Mouse (Mus musculus) intestine, embryonic 16.5 days (tissue): ENCODE results near the gene Kat5. TPM values are rescaled to one million over a fixed set of nuclear protein-coding genes. Genes with fewer than 3 reads are reported as not detected.

Experiments
- ATAC-seq: fragments of 200-750 bp; cut with Nextera tagmentation; 2 replicates; pipeline ENCODE4 v1.8.0; 2017; ENCODE audit warnings: moderate TSS enrichment, moderate library complexity
- H3K27ac ChIP-seq: fragments of 300-500 bp; sonication (generic); 2 replicates; pipeline ENCODE4 v1.5.1; 2014; ENCODE audit warnings: mild to moderate bottlenecking, low read length
- H3K27me3 ChIP-seq: fragments of 300-500 bp; sonication (generic); replicated peaks from 2 replicates; pipeline ENCODE4 v1.6.1; 2014; ENCODE audit warnings: low read length, control low read depth, mixed read lengths; ENCODE audit not compliant: control insufficient read depth, insufficient read depth
- H3K36me3 ChIP-seq: fragments of 300-500 bp; sonication (generic); 2 replicates; pipeline ENCODE4 v1.6.1; 2014; ENCODE audit warnings: low read length, control low read depth; ENCODE audit not compliant: control insufficient read depth, insufficient read depth
- H3K4me1 ChIP-seq: fragments of 300-500 bp; sonication (generic); 2 replicates; pipeline ENCODE4 v1.6.1; 2014; ENCODE audit warnings: low read length, control low read depth, mixed read lengths; ENCODE audit not compliant: control insufficient read depth, insufficient read depth
- H3K4me2 ChIP-seq: fragments of 300-500 bp; sonication (generic); 2 replicates; pipeline ENCODE4 v1.6.1; 2014; ENCODE audit warnings: low read depth, low read length, control low read depth
- H3K4me3 ChIP-seq: fragments of 300-500 bp; sonication (generic); 2 replicates; pipeline ENCODE4 v1.5.1; 2014; ENCODE audit warnings: mild to moderate bottlenecking, low read length
- H3K9ac ChIP-seq: fragments of 300-500 bp; sonication (generic); 2 replicates; pipeline ENCODE4 v1.6.1; 2014; ENCODE audit warnings: low read depth, low read length
- H3K9me3 ChIP-seq: fragments of 300-500 bp; sonication (generic); 2 replicates; pipeline ENCODE4 v1.6.1; 2016; ENCODE audit warnings: low read length, control low read depth; ENCODE audit not compliant: control insufficient read depth
- whole genome bisulfite sequencing: fragments of 180-500 bp; shearing (Covaris S2); extraction: QIAGEN DNeasy Blood & Tissue Kit; methylation state at CpG from one replicate; pipeline ENCODE4 v1.1.7; 2014; 5-methylcytosine and 5-hydroxymethylcytosine counted together
- polyA plus RNA-seq: library from polyadenylated mRNA; unstranded; fragments of >200 nt; fragmentation: Nextera tagmentation; extraction: Ambion mirVana; gene quantifications from 2 replicates; pipeline ENCODE4 v1.2.1, GENCODE M21; 2015

Kat5 gene
- polyA plus RNA-seq, 1 experiment from 2014 or later: 40.9 TPM

DNA sequence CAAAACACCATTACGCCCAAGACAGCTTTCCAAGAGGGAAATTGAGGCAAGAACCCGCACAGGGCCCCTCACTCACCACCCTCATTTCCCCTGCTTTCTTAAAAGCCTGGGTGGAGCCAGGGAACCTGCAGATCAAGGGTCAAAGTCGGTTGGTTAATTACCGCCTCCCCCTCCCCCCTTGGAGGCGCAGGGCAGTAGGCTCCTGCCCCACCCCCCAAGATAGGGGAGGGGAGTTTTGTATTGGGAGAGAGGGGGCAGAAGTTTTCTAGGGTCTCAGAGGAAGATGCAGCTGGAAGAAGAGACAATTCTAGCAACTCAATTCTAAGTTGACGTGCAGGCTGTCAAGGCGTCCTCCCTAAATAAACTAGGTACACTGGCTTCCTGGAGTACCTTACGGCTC is 50.8 kb downstream of the Kat5 start:
- Histone ChIP-seq H3K4me2 (peak overlapping the region; percentile 50), H3K9me3 (no peaks in the 10 kb centered on the region), H3K4me3 (peak overlapping the region; percentile 58), H3K4me1 (peaks cover 27% of the 10 kb centered on the region), H3K27ac (peak overlapping the region; percentile 92), H3K27me3 (peaks cover 4% of the 10 kb centered on the region; the same call in 1 of the 2 replicates), H3K9ac (peak overlapping the region; percentile 71), H3K36me3 (no peaks in the 10 kb centered on the region)
- WGBS: 10% methylated on average over 8 of the region's 8 CpGs
- ATAC-seq: peak; percentile 12; the same call in 1 of the 2 replicates

DNA sequence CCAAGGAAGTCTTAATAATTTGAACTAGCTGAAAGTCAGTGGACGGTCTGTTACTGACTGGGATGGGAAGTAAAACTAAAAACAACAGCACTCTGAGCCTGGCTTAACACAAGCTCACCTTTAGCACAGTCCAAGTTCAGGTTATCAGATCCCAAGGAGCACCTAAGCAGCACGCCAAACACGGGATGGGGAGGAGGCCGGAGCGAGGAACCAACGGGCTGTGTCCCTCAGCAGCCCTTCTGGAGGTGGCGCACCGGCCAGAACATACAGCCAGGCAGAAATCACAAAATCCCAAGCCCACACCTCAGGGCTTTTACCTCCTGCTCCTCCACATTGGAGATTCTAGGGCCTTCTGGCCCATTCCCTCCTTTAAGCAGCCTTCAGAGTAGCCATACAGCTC is 51.3 kb downstream of the Kat5 start:
- WGBS: 47% methylated on average over 8 of the region's 8 CpGs

GRCm38 (mm10) chr19:5558169-5558568 is 51.9 kb downstream of the Kat5 start:
- Histone ChIP-seq H3K4me2 (peak overlapping the region; percentile 50), H3K9me3 (no peaks in the 10 kb centered on the region), H3K4me1 (peaks cover 34% of the 10 kb centered on the region), H3K4me3 (peak overlapping the region; percentile 58), H3K36me3 (no peaks in the 10 kb centered on the region), H3K27ac (peak overlapping the region; percentile 92), H3K9ac (peak overlapping the region; percentile 71), H3K27me3 (peaks cover 4% of the 10 kb centered on the region; the same call in 1 of the 2 replicates)
- no peak for ATAC-seq
- 38% methylated on average over 7 of the region's 7 CpGs for WGBS

More for the DNA sequence above, 51.3 kb downstream of the Kat5 start:
- Histone ChIP-seq H3K4me3 (peak overlapping the region; percentile 58), H3K36me3 (no peaks in the 10 kb centered on the region), H3K27me3 (peaks cover 4% of the 10 kb centered on the region; the same call in 1 of the 2 replicates), H3K9ac (peak overlapping the region; percentile 71), H3K4me1 (peaks cover 28% of the 10 kb centered on the region), H3K4me2 (peak overlapping the region; percentile 50), H3K9me3 (no peaks in the 10 kb centered on the region), H3K27ac (peak overlapping the region; percentile 92)
- no peak for ATAC-seq

- no peaks in the 10 kb centered on the region for H3K9me3 ChIP-seq
- WGBS: 50% methylated on average over 14 of the region's 14 CpGs
- 0 out of 2 replicates have a peak, but pooled peaks cover 10% of the 10 kb centered on the region for H3K36me3 ChIP-seq
- H3K27me3 ChIP-seq: no peaks in the 10 kb centered on the region; the same call in 1 of the 2 replicates
- ATAC-seq: peak; percentile 90
- 0 out of 2 replicates have a peak overlapping the region, but pooled peaks have one; percentile 4 for H3K9ac ChIP-seq
- H3K27ac ChIP-seq: peak overlapping the region; percentile 87
- H3K4me3 ChIP-seq: peak overlapping the region; percentile 23
- H3K4me2 ChIP-seq: peak overlapping the region; percentile 45
- H3K4me1 ChIP-seq: peaks cover 35% of the 10 kb centered on the region
These were observed 55.8 kb downstream of the Kat5 start for GRCm38 (mm10) chr19:5554212-5554611.

DNA sequence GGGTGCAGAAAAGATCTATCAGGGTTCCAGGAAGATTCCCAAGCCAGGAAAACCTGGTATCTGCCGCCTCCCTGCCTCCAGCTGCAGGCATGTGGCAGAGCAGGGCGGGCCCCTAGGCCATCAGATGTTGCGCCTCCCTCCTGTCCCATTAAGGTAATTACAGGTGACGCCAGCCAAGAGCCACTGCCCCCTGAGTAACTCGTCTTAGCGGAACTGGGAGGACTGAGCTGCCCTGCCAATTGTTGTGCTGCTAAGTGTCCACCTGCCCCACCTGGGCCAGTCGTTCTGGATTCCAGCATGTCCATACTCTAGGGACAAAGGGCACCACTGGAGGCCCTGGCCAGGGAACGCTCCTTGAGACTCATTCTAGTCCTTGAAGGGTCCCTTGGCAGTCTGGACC is 56.2 kb downstream of the Kat5 start:
- H3K27me3 ChIP-seq: no peaks in the 10 kb centered on the region; the same call in 1 of the 2 replicates
- peak overlapping the region; percentile 4; the same call in 1 of the 2 replicates for H3K9ac ChIP-seq
- H3K4me2 ChIP-seq: peak overlapping the region; percentile 45
- peaks cover 35% of the 10 kb centered on the region for H3K4me1 ChIP-seq
- ATAC-seq: peak; percentile 83
- 35% methylated on average over 8 of the region's 8 CpGs for WGBS
- peak overlapping the region; percentile 87 for H3K27ac ChIP-seq
- H3K9me3 ChIP-seq: no peaks in the 10 kb centered on the region
- 0 out of 2 replicates have a peak, but pooled peaks cover 10% of the 10 kb centered on the region for H3K36me3 ChIP-seq
- peak overlapping the region; percentile 23; the same call in 1 of the 2 replicates for H3K4me3 ChIP-seq

Other genes with a start within 250 kb of the Kat5 start
- 60.1 and 62.7 TPM in 2 replicates for gene Eif1ad, start 243.5 kb downstream of the Kat5 start, polyA plus RNA-seq
- gene Banf1, start 243.1 kb downstream of the Kat5 start, polyA plus RNA-seq: 421 and 489 TPM in 2 replicates
- gene Sart1, start 221.5 kb downstream of the Kat5 start, polyA plus RNA-seq: 60.2 and 65.6 TPM in 2 replicates
- gene Tsga10ip, start 207.7 kb downstream of the Kat5 start, polyA plus RNA-seq: 5.9 and 6.3 TPM in 2 replicates
- 175 and 180 TPM in 2 replicates for gene Drap1, start 185.3 kb downstream of the Kat5 start, polyA plus RNA-seq
- 10.2 and 16.8 TPM in 2 replicates for gene AI837181, start 185.1 kb downstream of the Kat5 start, polyA plus RNA-seq
- not detected in 2 replicates for gene Fosl1, start 162.7 kb downstream of the Kat5 start, polyA plus RNA-seq
- gene Ccdc85b, start 152.3 kb downstream of the Kat5 start, polyA plus RNA-seq: 5.0 and 5.4 TPM in 2 replicates
- 102 and 106 TPM in 2 replicates for gene Fibp, start 149.6 kb downstream of the Kat5 start, polyA plus RNA-seq
- gene Ctsw, start 141.7 kb downstream of the Kat5 start, polyA plus RNA-seq: 1.7 and 2.8 TPM in 2 replicates
- 106 and 112 TPM in 2 replicates for gene Efemp2, start 136.3 kb downstream of the Kat5 start, polyA plus RNA-seq
- 32.7 and 36.5 TPM in 2 replicates for gene Mus81, start 121.8 kb downstream of the Kat5 start, polyA plus RNA-seq
- gene Cfl1, start 119.8 kb downstream of the Kat5 start, polyA plus RNA-seq: 2,274 and 2,378 TPM in 2 replicates
- not detected in 2 replicates for gene 1700020D05Rik, start 106.5 kb downstream of the Kat5 start, polyA plus RNA-seq
- gene Snx32, start 99.7 kb downstream of the Kat5 start, polyA plus RNA-seq: 6.9 and 7.4 TPM in 2 replicates
- 24.4 and 25.6 TPM in 2 replicates for gene Ovol1, start 49.6 kb downstream of the Kat5 start, polyA plus RNA-seq
- gene Ap5b1, start 42.2 kb downstream of the Kat5 start, polyA plus RNA-seq: 10.3 and 10.8 TPM in 2 replicates
- 111 and 131 TPM in 2 replicates for gene Rnaseh2c, start 8.4 kb downstream of the Kat5 start, polyA plus RNA-seq
- gene Rela, start 27.2 kb upstream of the Kat5 start, polyA plus RNA-seq: 43.2 and 43.9 TPM in 2 replicates
- 15.8 and 20.8 TPM in 2 replicates for gene Sipa1, start 53.5 kb upstream of the Kat5 start, polyA plus RNA-seq
- 28.7 and 33.7 TPM in 2 replicates for gene Map3k11, start 78.5 kb upstream of the Kat5 start, polyA plus RNA-seq
- gene Pcnx3, start 78.7 kb upstream of the Kat5 start, polyA plus RNA-seq: 15.1 and 16.8 TPM in 2 replicates
- gene Kcnk7, start 94.1 kb upstream of the Kat5 start, polyA plus RNA-seq: 0.13 and 0.34 TPM in 2 replicates
- 48.6 and 49.7 TPM in 2 replicates for gene Ehbp1l1, start 116.1 kb upstream of the Kat5 start, polyA plus RNA-seq
- gene Fam89b, start 119.4 kb upstream of the Kat5 start, polyA plus RNA-seq: 56.6 and 57.8 TPM in 2 replicates
- gene Ltbp3, start 130.7 kb upstream of the Kat5 start, polyA plus RNA-seq: 14.0 and 20.8 TPM in 2 replicates
- 58.9 and 64.3 TPM in 2 replicates for gene Scyl1, start 161.2 kb upstream of the Kat5 start, polyA plus RNA-seq